Mouse (Mus musculus) embryonic facial prominence, embryonic 11.5 days (tissue): Measurements from ENCODE around the gene Olfr318. TPM values are rescaled to one million over a fixed set of nuclear protein-coding genes. Genes with fewer than 3 reads are reported as not detected.
"Not testable (repeated sequence)": the region's sequence is repeated elsewhere in the genome, so short reads cannot be mapped to it uniquely, and the experiment has no call there.

ENCODE experiments used
- ATAC-seq: fragments of 200-750 bp; cut with Nextera tagmentation; replicated peaks from 2 replicates; pipeline ENCODE4 v1.8.0; 2017; ENCODE audit warnings: low read depth; ENCODE audit not compliant: insufficient number of reproducible peaks, low FRiP score, low TSS enrichment
- DNase-seq: peaks from one replicate; pipeline ENCODE4 v3.0.0-alpha.2; 2015; ENCODE audit warnings: low spot score
- H3K27ac ChIP-seq: fragments of 300-500 bp; sonication (generic); replicated peaks from 2 replicates; pipeline ENCODE4 v1.5.1; 2014; ENCODE audit warnings: mild to moderate bottlenecking, low read depth, low read length, control low read depth
- H3K27me3 ChIP-seq: fragments of 300-500 bp; sonication (generic); 2 replicates; pipeline ENCODE4 v1.6.1; 2014; ENCODE audit warnings: mild to moderate bottlenecking, low read length, moderate library complexity, mixed read lengths; ENCODE audit not compliant: control insufficient read depth, insufficient read depth
- H3K36me3 ChIP-seq: fragments of 300-500 bp; sonication (generic); replicated peaks from 2 replicates; pipeline ENCODE4 v1.6.1; 2014; ENCODE audit warnings: low read depth, mild to moderate bottlenecking, low read length, moderate library complexity, mixed read lengths; ENCODE audit not compliant: control insufficient read depth, insufficient read depth
- H3K4me1 ChIP-seq: fragments of 300-500 bp; sonication (generic); 2 replicates; pipeline ENCODE4 v1.6.1; 2014; ENCODE audit warnings: low read length, mixed read lengths; ENCODE audit not compliant: control insufficient read depth, insufficient read depth
- H3K4me2 ChIP-seq: fragments of 300-500 bp; sonication (generic); 2 replicates; pipeline ENCODE4 v1.6.1; 2014; ENCODE audit warnings: low read depth, mild to moderate bottlenecking, control low read depth, low read length, moderate library complexity
- H3K4me3 ChIP-seq: fragments of 300-500 bp; sonication (generic); 2 replicates; pipeline ENCODE4 v1.5.1; 2014; ENCODE audit warnings: low read depth, low read length, control low read depth
- H3K9ac ChIP-seq: fragments of 300-500 bp; sonication (generic); replicated peaks from 2 replicates; pipeline ENCODE4 v1.6.1; 2014; ENCODE audit warnings: mild to moderate bottlenecking, control low read depth, low read length
- H3K9me3 ChIP-seq: fragments of 300-500 bp; sonication (generic); replicated peaks from 2 replicates; pipeline ENCODE4 v1.6.1; 2016; ENCODE audit warnings: mild to moderate bottlenecking, low read length, inconsistent platforms, mixed read lengths; ENCODE audit not compliant: control insufficient read depth
- WGBS: fragments of 180-500 bp; shearing (Covaris S2); extraction: QIAGEN DNeasy Blood & Tissue Kit; methylation state at CpG from one replicate; pipeline ENCODE4 v1.1.7; 2014; 5-methylcytosine and 5-hydroxymethylcytosine counted together
- polyA plus RNA-seq: library from polyadenylated mRNA; unstranded; fragments of >200 nt; fragmentation: Nextera tagmentation; extraction: Ambion mirVana; gene quantifications from 2 replicates; pipeline ENCODE4 v1.2.1, GENCODE M21; 2014

The Olfr318 gene
- polyA plus RNA-seq: not detected in 2 replicates

DNA sequence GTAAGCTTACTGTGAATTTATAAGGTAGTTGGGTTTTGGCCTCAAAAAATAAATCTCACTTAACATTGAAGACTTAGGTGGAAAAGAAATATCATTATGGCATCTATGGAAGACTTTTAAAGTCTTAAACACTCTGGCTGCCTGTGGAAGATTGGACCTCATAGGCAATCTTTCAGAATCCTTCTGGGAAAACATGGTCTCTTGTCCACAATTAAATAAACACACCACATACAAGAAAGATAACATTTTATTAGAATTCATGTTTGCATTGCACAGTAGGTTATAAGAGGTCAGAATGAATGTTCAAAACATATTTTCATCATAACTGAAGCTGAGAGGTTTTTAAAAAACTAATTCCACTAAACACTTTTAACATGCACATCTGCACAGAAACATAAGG lies at the start of gene Olfr318:
Gene Olfr318 (minus strand): TSS at position 101 of the 400 bp plus-strand sequence.
- H3K4me1 ChIP-seq: no peaks in the 10 kb centered on the region
- no peaks in the 10 kb centered on the region for H3K27me3 ChIP-seq
- no peak within 1 kb of the TSS for H3K4me3 ChIP-seq
- ATAC-seq: no peak
- no peaks in the 10 kb centered on the region for H3K9me3 ChIP-seq
- no peaks in the 10 kb centered on the region for H3K36me3 ChIP-seq
- H3K27ac ChIP-seq: no peak within 1 kb of the TSS
- no peak for DNase-seq
- no peak within 1 kb of the TSS for H3K9ac ChIP-seq
- H3K4me2 ChIP-seq: no peak within 1 kb of the TSS

DNA sequence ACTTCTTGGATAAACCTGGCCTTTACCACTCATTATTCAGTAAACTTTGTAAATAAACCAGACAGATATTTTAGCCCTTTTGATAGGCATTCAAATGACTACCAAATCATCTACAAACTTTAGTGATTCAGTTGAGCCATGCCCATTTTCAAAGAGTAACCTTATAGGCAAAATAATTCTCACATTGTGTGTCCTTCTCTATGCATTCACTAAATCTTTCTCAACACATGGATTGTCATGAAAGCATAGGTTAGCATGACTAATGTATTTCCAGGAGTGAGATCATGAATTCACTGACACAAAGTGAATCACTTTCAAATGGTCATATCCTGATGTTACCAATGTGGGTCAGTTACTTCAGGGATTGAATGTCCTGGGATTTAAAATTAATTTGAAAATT lies 49.1 kb upstream of the Olfr318 start, which contains the start of gene Olfr315:
Gene Olfr315 (plus strand): TSS at position 301 of the 400 bp plus-strand sequence.
- no peaks in the 10 kb centered on the region for H3K27me3 ChIP-seq
- DNase-seq (no peak), ATAC-seq (no peak)
- H3K4me1 ChIP-seq: no peaks in the 10 kb centered on the region
- H3K27ac ChIP-seq: no peak within 1 kb of the TSS
- H3K4me3 ChIP-seq: no peak within 1 kb of the TSS
- no peak within 1 kb of the TSS for H3K9ac ChIP-seq
- H3K9me3 ChIP-seq: no peaks in the 10 kb centered on the region
- H3K4me2 ChIP-seq: no peak within 1 kb of the TSS
- no peaks in the 10 kb centered on the region for H3K36me3 ChIP-seq

DNA sequence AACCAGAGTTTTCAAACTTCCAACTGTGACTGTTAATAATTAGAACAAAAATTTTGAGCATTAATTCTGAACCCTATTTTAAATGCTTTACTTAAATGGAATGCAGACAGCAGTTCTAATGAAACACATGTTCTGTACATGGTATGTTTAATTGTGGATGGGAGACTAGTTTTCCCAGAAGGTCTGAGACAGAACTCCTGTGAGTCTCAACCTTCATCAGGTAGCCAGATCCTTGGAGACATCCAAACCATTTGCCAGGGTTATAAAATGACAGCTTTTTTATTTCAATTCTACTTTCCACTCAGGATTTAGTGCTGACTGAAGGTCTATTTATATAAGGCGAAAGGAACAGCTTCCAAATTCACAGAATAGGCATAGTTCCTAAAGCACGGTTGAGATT lies 28.6 kb upstream of the Olfr318 start, which contains the start of gene Olfr316:
Gene Olfr316 (plus strand): TSS at position 301 of the 400 bp plus-strand sequence.
- WGBS: 89% methylated on average over 2 of the region's 2 CpGs
- H3K9ac ChIP-seq: no peak within 1 kb of the TSS
- no peaks in the 10 kb centered on the region for H3K4me1 ChIP-seq

DNA sequence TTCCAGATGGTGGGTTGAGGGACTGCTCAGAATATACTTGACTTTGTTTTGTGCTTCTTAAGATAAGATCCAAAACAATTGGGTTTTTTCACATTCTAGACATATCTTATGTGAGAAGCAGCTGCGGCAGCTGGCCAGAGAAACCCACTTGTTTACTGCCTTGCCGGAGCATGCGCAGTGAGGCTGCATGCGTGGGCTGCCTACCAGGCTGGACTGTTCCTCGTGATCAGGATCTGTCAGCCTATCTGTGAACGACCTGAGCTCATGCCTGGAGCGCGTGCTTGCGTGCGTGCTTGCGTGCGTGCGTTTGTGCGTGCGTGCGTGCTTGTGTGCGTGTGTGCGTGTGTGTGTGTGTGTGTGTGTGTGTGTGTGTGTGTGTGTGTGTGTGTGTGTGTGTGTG lies 27.3 kb upstream of the Olfr318 start:
- H3K4me1 ChIP-seq, H3K9ac ChIP-seq, H3K27me3 ChIP-seq, H3K27ac ChIP-seq, DNase-seq, H3K9me3 ChIP-seq, H3K4me3 ChIP-seq, H3K4me2 ChIP-seq, ATAC-seq, H3K36me3 ChIP-seq: not testable (repeated sequence)
- 81% methylated on average over 18 of the region's 18 CpGs for WGBS

More for the DNA sequence above, 28.6 kb upstream of the Olfr318 start, which contains the start of gene Olfr316:
- H3K27ac ChIP-seq: no peak within 1 kb of the TSS
- no peak within 1 kb of the TSS for H3K4me3 ChIP-seq
- H3K27me3 ChIP-seq: no peaks in the 10 kb centered on the region
- no peaks in the 10 kb centered on the region for H3K9me3 ChIP-seq
- no peak for DNase-seq
- no peaks in the 10 kb centered on the region for H3K36me3 ChIP-seq
- no peak within 1 kb of the TSS for H3K4me2 ChIP-seq
- no peak for ATAC-seq

DNA sequence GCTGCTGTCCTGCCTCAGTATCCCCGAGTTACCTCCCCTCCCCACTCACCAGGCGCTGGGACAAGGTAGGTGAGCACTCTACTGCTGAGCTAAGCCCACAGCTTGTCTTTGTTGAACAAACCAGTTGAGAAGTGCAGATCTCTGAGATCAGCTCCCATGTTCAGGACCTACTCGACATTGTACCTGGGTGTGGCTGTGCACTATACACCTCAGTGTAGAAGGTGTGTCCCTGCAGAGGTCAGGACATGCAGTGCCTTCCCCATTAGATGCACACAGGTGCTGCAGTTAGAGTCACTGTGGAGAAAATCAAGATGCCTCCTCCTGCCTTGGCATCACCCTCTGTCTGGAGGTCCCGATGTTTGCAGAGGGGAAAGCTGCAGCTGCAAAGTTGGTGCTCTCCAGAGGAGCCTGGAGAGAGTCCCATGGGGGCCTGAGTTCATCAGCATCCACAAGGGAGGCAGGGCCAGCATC lies 15.0 kb upstream of the Olfr318 start, which contains the start of gene Olfr317:
Gene Olfr317 (minus strand): TSS at position 421 of the 471 bp plus-strand sequence.
- H3K36me3 ChIP-seq: no peaks in the 10 kb centered on the region
- H3K4me1 ChIP-seq: no peaks in the 10 kb centered on the region
- no peak within 1 kb of the TSS for H3K4me2 ChIP-seq
- DNase-seq (no peak), ATAC-seq (no peak)
- no peak within 1 kb of the TSS for H3K4me3 ChIP-seq
- 76% methylated on average over 4 of the region's 4 CpGs for WGBS
- no peaks in the 10 kb centered on the region for H3K9me3 ChIP-seq
- H3K27ac ChIP-seq: no peak within 1 kb of the TSS
- H3K27me3 ChIP-seq: no peaks in the 10 kb centered on the region
- H3K9ac ChIP-seq: no peak within 1 kb of the TSS

DNA sequence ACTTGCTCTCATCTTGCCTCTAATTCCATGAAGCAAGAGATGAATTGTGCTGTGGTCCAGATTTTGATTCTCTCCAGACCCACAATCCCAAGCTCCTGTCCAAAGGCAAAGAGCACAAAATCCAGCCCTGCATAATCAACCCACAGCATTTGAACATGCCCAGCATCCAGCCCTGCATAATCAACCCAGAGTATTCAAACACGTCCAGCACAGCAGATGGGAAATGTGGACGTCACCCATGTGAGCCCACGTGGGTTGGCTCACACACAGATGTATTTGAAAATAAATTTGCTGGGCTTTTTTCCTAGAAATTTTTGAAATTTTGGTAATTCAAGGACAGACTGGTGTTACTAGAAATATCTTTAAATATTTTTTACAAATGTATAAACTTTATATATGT lies 9.6 kb upstream of the Olfr318 start:
- no peak overlapping the region for H3K4me3 ChIP-seq
- no peak overlapping the region for H3K4me2 ChIP-seq
- H3K9me3 ChIP-seq: no peaks in the 10 kb centered on the region
- no peaks in the 10 kb centered on the region for H3K27me3 ChIP-seq
- DNase-seq (no peak), ATAC-seq (no peak)
- H3K4me1 ChIP-seq: no peaks in the 10 kb centered on the region
- WGBS: 63% methylated on average over 3 of the region's 3 CpGs
- H3K36me3 ChIP-seq: no peaks in the 10 kb centered on the region
- H3K27ac ChIP-seq: no peak overlapping the region
- H3K9ac ChIP-seq: no peak overlapping the region

DNA sequence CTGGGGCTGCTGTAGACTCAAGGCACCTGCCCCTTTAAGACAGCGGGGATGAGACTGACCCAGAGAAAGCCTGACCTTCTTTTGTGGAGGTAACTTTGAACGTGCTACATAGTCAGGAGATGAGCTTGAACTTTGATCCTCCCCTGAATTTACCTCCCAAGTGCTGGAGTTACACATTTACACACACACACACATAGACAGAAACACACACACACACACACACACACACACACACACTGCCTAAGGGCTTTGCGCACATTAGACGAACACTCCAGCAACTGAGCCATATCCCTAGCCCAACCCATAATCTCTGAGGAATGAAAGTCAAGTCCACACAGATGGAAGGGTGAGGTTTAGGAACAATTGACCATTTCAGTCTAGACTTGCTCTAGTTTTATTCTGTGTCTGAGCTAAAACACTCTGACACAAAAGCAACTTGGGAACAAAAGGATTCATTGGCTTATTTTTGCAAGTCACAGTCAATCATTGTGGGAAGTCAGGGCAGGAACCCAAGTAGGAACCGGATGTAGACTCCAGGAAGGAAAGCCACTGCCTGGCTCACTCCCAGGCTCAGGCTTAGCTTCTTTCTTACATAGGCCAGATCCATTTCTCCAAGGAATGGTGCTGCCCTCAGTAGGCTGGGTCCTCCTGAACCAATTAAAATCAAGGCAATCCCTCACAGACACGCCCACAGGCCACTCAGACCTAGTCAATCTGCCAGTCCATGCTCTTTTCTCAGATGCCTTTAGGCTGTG lies 4.3 kb upstream of the Olfr318 start:
- not testable (repeated sequence) for H3K4me3 ChIP-seq, H3K9ac ChIP-seq, DNase-seq, H3K4me2 ChIP-seq, H3K27ac ChIP-seq, H3K27me3 ChIP-seq, H3K4me1 ChIP-seq, H3K9me3 ChIP-seq, ATAC-seq, H3K36me3 ChIP-seq
- WGBS: 81% methylated on average over 6 of the region's 6 CpGs

DNA sequence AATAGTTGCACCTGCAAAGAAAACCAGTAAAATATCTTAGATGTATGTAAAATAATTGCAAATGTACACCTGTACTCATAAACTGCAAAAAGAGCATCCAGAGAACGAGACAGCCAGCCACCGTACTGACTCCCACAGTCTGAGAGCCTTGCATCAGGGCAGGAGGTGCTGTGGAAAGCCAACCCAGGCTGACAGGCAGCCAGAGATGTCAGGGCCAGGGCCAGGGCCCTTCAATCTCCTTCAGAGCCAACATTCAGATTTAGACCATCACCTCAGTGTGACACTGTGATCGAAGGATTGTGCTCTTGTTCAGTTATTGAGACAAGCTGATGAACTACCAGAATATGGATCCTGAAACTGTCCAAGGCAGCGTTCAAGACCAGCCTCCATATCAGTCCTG lies 4.1 kb downstream of the Olfr318 start:
- no peaks in the 10 kb centered on the region for H3K36me3 ChIP-seq
- no peaks in the 10 kb centered on the region for H3K27me3 ChIP-seq
- WGBS: 81% methylated on average over 4 of the region's 4 CpGs
- DNase-seq: no peak
- no peak overlapping the region for H3K4me3 ChIP-seq
- no peak overlapping the region for H3K27ac ChIP-seq
- no peak overlapping the region for H3K4me2 ChIP-seq
- H3K9me3 ChIP-seq: no peaks in the 10 kb centered on the region
- ATAC-seq: no peak
- H3K9ac ChIP-seq: no peak overlapping the region
- no peaks in the 10 kb centered on the region for H3K4me1 ChIP-seq
